Comparison of ENCODE assay signal across 9 mouse cellular contexts in genomic region chr2:157075685-157076084, GRCm38 (mm10). TPM values are rescaled to one million over a fixed set of nuclear protein-coding genes. Genes with fewer than 3 reads are reported as not detected.
DNase-seq lines count a peak whose midpoint lies in the region; ATAC-seq and TF ChIP-seq lines count a peak whose summit lies in the region.
"Had no signal": no experiment of that assay in that cellular context is flagged by ENCODE, and none has a peak within 500 bp of the region (broad histone marks: within the 10 kb centered on the region; RNA-seq: fewer than 3 reads in every experiment).

No protein-coding gene starts in this region.

- WGBS in embryonic facial prominence, embryonic 13.5 days = 40% methylated on average over 3 of the region's 3 CpGs
- 70% methylated on average over 3 of the region's 3 CpGs for WGBS in hindbrain, embryonic 12.5 days
- WGBS in limb, embryonic 15.5 days = 25% methylated on average over 3 of the region's 3 CpGs

- H3K27ac ChIP-seq in layer of hippocampus, adult 2 months = peak overlapping the region; percentile 95
- H3K27ac ChIP-seq in embryonic facial prominence, embryonic 13.5 days = peak overlapping the region; percentile 72
- H3K27ac ChIP-seq in hindbrain, embryonic 12.5 days = 0 out of 2 replicates have a peak overlapping the region, but pooled peaks have one; percentile 52
- H3K27ac ChIP-seq in limb, embryonic 15.5 days = peak overlapping the region; percentile 65

- H3K36me3 ChIP-seq in embryonic facial prominence, embryonic 13.5 days = peaks cover 18% of the 10 kb centered on the region; the same call in 1 of the 2 replicates
- H3K36me3 ChIP-seq in hindbrain, embryonic 12.5 days = peaks cover 15% of the 10 kb centered on the region
- H3K36me3 ChIP-seq in limb, embryonic 15.5 days = peaks cover 11% of the 10 kb centered on the region; the same call in 1 of the 2 replicates

- no peak for DNase-seq in layer of hippocampus, adult 2 months (ENCODE audit: low spot score in 2 of 2)
- no peak for DNase-seq in layer of hippocampus, adult 9-10 months (ENCODE audit: low spot score)
- DNase-seq in ovary, postnatal 36 days (ENCODE audit: low spot score) = no peak
- DNase-seq in gastrocnemius, postnatal 14 days = no peak
- DNase-seq in B cell, adult 2 months = no peak

- H3K9me3 ChIP-seq in embryonic facial prominence, embryonic 13.5 days = no peaks in the 10 kb centered on the region
- H3K9me3 ChIP-seq in hindbrain, embryonic 12.5 days (replicated peaks) = no peaks in the 10 kb centered on the region
- H3K9me3 ChIP-seq in limb, embryonic 15.5 days = no peaks in the 10 kb centered on the region

- intact Hi-C loops in gastrocnemius, postnatal 14 days (cut with DNase I; ENCODE audit: low total_unique reads) = loop anchor here (5.0 kb wide), 1 partner anchor 38 kb away; no protein-coding TSS in a partner anchor

- H3K4me2 ChIP-seq in embryonic facial prominence, embryonic 13.5 days = peak overlapping the region; percentile 96
- peak overlapping the region; percentile 93 for H3K4me2 ChIP-seq in hindbrain, embryonic 12.5 days (replicated peaks)
- H3K4me2 ChIP-seq in limb, embryonic 15.5 days = peak overlapping the region; percentile 81

- no peaks in the 10 kb centered on the region for H3K27me3 ChIP-seq in embryonic facial prominence, embryonic 13.5 days
- H3K27me3 ChIP-seq in hindbrain, embryonic 12.5 days = no peaks in the 10 kb centered on the region
- no peaks in the 10 kb centered on the region for H3K27me3 ChIP-seq in limb, embryonic 15.5 days

- ATAC-seq in embryonic facial prominence, embryonic 13.5 days (ENCODE audit: insufficient number of reproducible peaks, insufficient read depth, low FRiP score, low TSS enrichment, low read depth) = no peak
- no peak for ATAC-seq in hindbrain, embryonic 12.5 days (ENCODE audit: low FRiP score)
- ATAC-seq in limb, embryonic 15.5 days (ENCODE audit: insufficient number of reproducible peaks, low FRiP score, low TSS enrichment, low read depth) = no peak

- peak; percentile 59 for TF ChIP-seq CTCF in layer of hippocampus, adult 2 months (conservative IDR thresholded peaks at IDR 0.05)

- H3K4me3 ChIP-seq in layer of hippocampus, adult 2 months = peak overlapping the region; percentile 80; the same call in 1 of the 2 replicates
- peak overlapping the region; percentile 93 for H3K4me3 ChIP-seq in embryonic facial prominence, embryonic 13.5 days
- peak overlapping the region; percentile 98 for H3K4me3 ChIP-seq in hindbrain, embryonic 12.5 days
- H3K4me3 ChIP-seq in limb, embryonic 15.5 days = peak overlapping the region; percentile 92

- peak overlapping the region; percentile 59 for H3K9ac ChIP-seq in embryonic facial prominence, embryonic 13.5 days
- peak overlapping the region; percentile 100 for H3K9ac ChIP-seq in hindbrain, embryonic 12.5 days
- 0 out of 2 replicates have a peak overlapping the region, but pooled peaks have one; percentile 17 for H3K9ac ChIP-seq in limb, embryonic 15.5 days

- H3K4me1 ChIP-seq in embryonic facial prominence, embryonic 13.5 days = peaks cover 76% of the 10 kb centered on the region
- H3K4me1 ChIP-seq in hindbrain, embryonic 12.5 days = peaks cover 78% of the 10 kb centered on the region
- H3K4me1 ChIP-seq in limb, embryonic 15.5 days = peaks cover 75% of the 10 kb centered on the region

RNA-seq across cellular contexts. Expression of gene Soga1, which starts 3.4 kb away (rescaled TPM):
- 10 to 100 TPM; 31.4 to 36.3 TPM for total RNA-seq in layer of hippocampus, adult 2 months (2021)
- polyA plus RNA-seq in embryonic facial prominence, embryonic 13.5 days (2015; fragmentation: Nextera tagmentation; extraction: Ambion mirVana) = 4.6 and 7.1 TPM in 2 replicates
- polyA plus RNA-seq in hindbrain, embryonic 12.5 days (2016; fragmentation: Nextera tagmentation; extraction: Ambion mirVana) = 7.7 and 8.6 TPM in 2 replicates
- polyA plus RNA-seq in limb, embryonic 15.5 days (2015; fragmentation: Nextera tagmentation; extraction: Ambion mirVana) = 2.3 and 2.9 TPM in 2 replicates
- total RNA-seq in gastrocnemius, postnatal 14 days (2021) = 10 to 100 TPM; 11.1 to 12.2 TPM

RNA-seq across cellular contexts. Expression of gene Tldc2, which starts 11.2 kb away (rescaled TPM):
- not detected for total RNA-seq in layer of hippocampus, adult 2 months (2021)
- not detected in 2 replicates for polyA plus RNA-seq in embryonic facial prominence, embryonic 13.5 days (2015; fragmentation: Nextera tagmentation; extraction: Ambion mirVana)
- not detected in 2 replicates for polyA plus RNA-seq in hindbrain, embryonic 12.5 days (2016; fragmentation: Nextera tagmentation; extraction: Ambion mirVana)
- not detected in 2 replicates for polyA plus RNA-seq in limb, embryonic 15.5 days (2015; fragmentation: Nextera tagmentation; extraction: Ambion mirVana)
- total RNA-seq in gastrocnemius, postnatal 14 days (2021) = not detected
- total RNA-seq: neutrophil, adult 5-6 weeks had no signal

RNA-seq across cellular contexts. Expression of gene Samhd1, which starts 59.4 kb away (rescaled TPM):
- 10 to 100 TPM; 14.3 to 16.8 TPM for total RNA-seq in layer of hippocampus, adult 2 months (2021)
- polyA plus RNA-seq in embryonic facial prominence, embryonic 13.5 days (2015; fragmentation: Nextera tagmentation; extraction: Ambion mirVana) = 22.7 and 29.3 TPM in 2 replicates
- polyA plus RNA-seq in hindbrain, embryonic 12.5 days (2016; fragmentation: Nextera tagmentation; extraction: Ambion mirVana) = 17.2 and 20.2 TPM in 2 replicates
- 21.4 and 24.1 TPM in 2 replicates for polyA plus RNA-seq in limb, embryonic 15.5 days (2015; fragmentation: Nextera tagmentation; extraction: Ambion mirVana)
- total RNA-seq in gastrocnemius, postnatal 14 days (2021) = 10 to 100 TPM; 11.4 to 13.7 TPM

Comparison
In these comparisons a context has a peak if more than half of its experiments do, and no peak if none do; other contexts are left out.
1. H3K9ac ChIP-seq: peak in every context shown above with its lines; median percentile 100 in hindbrain, embryonic 12.5 days; 59 in embryonic facial prominence, embryonic 13.5 days; 17 in limb, embryonic 15.5 days.